Mouse (Mus musculus) lung, embryonic 14.5 days (tissue): Measurements from ENCODE around the gene Arsb. TPM values are rescaled to one million over a fixed set of nuclear protein-coding genes. Genes with fewer than 3 reads are reported as not detected.

Source experiments
- ATAC-seq: fragments of 200-750 bp; cut with Nextera tagmentation; 2 replicates; pipeline ENCODE4 v1.8.0; 2017; ENCODE audit warnings: mild to moderate bottlenecking, moderate TSS enrichment, moderate library complexity; ENCODE audit not compliant: insufficient read depth
- DNase-seq: peaks from one replicate; pipeline ENCODE4 v3.0.0-alpha.2; 2015
- H3K27ac ChIP-seq: fragments of 300-500 bp; sonication (generic); 2 replicates; pipeline ENCODE4 v1.5.1; 2014; ENCODE audit warnings: low read depth, mild to moderate bottlenecking, moderate library complexity
- H3K27me3 ChIP-seq: fragments of 300-500 bp; sonication (generic); 2 replicates; pipeline ENCODE4 v1.6.1; 2014; ENCODE audit warnings: low read length, control low read depth; ENCODE audit not compliant: insufficient read depth
- H3K36me3 ChIP-seq: fragments of 300-500 bp; sonication (generic); 2 replicates; pipeline ENCODE4 v1.6.1; 2014; ENCODE audit warnings: control low read depth; ENCODE audit not compliant: insufficient read depth
- H3K4me1 ChIP-seq: fragments of 300-500 bp; sonication (generic); 2 replicates; pipeline ENCODE4 v1.6.1; 2014; ENCODE audit warnings: antibody characterized with exemption, control low read depth; ENCODE audit not compliant: insufficient read depth
- H3K4me2 ChIP-seq: fragments of 300-500 bp; sonication (generic); 2 replicates; pipeline ENCODE4 v1.6.1; 2014; ENCODE audit warnings: mild to moderate bottlenecking
- H3K4me3 ChIP-seq: fragments of 300-500 bp; sonication (generic); 2 replicates; pipeline ENCODE4 v1.5.1; 2014; ENCODE audit warnings: low read depth, low read length
- H3K9ac ChIP-seq: fragments of 300-500 bp; sonication (generic); 2 replicates; pipeline ENCODE4 v1.6.1; 2014
- H3K9me3 ChIP-seq: fragments of 300-500 bp; sonication (generic); 2 replicates; pipeline ENCODE4 v1.6.1; 2016; ENCODE audit warnings: low read depth, low read length, control low read depth
- CTCF ChIP-seq: IDR thresholded peaks from 2 replicates; pipeline ENCODE4 v1.5.1; 2016; ENCODE audit warnings: antibody characterized with exemption, low read depth
- WGBS: fragments of 180-500 bp; shearing (Covaris S2); extraction: QIAGEN DNeasy Blood & Tissue Kit; methylation state at CpG from one replicate; pipeline ENCODE4 v1.1.7; 2014; 5-methylcytosine and 5-hydroxymethylcytosine counted together
- polyA plus RNA-seq: library from polyadenylated mRNA; unstranded; fragments of >200 nt; fragmentation: Nextera tagmentation; extraction: Ambion mirVana; gene quantifications from 2 replicates; pipeline ENCODE4 v1.2.1, GENCODE M21; 2014

Arsb gene
- polyA plus RNA-seq, 1 experiment from 2014 or later: 20.3 TPM

DNA sequence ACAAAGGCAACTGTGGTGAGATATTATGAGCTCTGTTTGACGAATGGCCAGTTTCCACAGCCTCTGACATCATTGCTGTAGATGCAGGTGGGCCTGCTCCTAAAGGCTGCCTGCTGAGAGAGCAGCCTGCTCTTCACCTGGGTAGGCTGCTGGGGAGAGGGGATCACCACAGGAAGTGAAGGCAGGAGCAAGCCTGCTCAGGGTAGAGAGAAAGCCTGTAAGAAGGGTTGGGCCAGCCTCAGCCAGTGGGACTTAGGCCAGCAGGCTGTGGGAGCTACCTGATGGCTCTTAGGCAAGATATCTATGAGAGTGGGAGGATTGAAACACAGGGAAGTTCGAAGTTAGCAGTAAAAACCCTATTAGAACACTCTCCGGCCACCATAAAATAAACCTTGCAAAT lies 117.5 kb downstream of the Arsb start:
- TF ChIP-seq CTCF: no peak
- Histone ChIP-seq H3K27me3 (no peaks in the 10 kb centered on the region), H3K4me1 (0 out of 2 replicates have a peak, but pooled peaks cover 5% of the 10 kb centered on the region), H3K36me3 (no peaks in the 10 kb centered on the region), H3K9ac (no peak overlapping the region), H3K4me3 (no peak overlapping the region), H3K9me3 (no peaks in the 10 kb centered on the region), H3K4me2 (no peak overlapping the region), H3K27ac (peak overlapping the region; percentile 18; the same call in 1 of the 2 replicates)
- no peak for DNase-seq
- 82% methylated on average over 3 of the region's 3 CpGs for WGBS
- ATAC-seq: no peak

DNA sequence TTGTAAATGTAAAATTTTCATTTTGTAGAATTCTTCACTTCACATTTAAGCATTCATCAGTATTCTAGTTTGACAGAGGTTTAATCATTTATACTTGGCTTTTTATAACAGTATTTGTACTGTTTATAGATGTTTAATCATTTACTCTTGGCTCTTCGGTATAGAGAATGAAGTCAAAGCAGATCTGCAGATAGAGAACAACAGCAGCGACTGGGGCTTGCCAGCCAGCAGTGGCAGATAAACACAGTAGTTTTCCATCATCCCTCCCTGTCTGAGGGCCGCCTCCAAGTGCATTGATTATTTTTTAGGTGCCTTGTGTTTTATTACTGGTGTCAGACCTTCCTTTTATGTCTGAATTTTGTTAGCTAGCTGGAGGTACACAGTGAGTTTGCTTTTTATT lies 118.6 kb downstream of the Arsb start:
- Histone ChIP-seq H3K4me1 (0 out of 2 replicates have a peak, but pooled peaks cover 5% of the 10 kb centered on the region), H3K4me2 (no peak overlapping the region), H3K9me3 (no peaks in the 10 kb centered on the region), H3K27ac (no peak overlapping the region), H3K4me3 (no peak overlapping the region), H3K27me3 (no peaks in the 10 kb centered on the region), H3K36me3 (no peaks in the 10 kb centered on the region), H3K9ac (no peak overlapping the region)
- 27% methylated on average over 3 of the region's 3 CpGs for WGBS
- ATAC-seq (no peak), DNase-seq (no peak)
- TF ChIP-seq CTCF: no peak

DNA sequence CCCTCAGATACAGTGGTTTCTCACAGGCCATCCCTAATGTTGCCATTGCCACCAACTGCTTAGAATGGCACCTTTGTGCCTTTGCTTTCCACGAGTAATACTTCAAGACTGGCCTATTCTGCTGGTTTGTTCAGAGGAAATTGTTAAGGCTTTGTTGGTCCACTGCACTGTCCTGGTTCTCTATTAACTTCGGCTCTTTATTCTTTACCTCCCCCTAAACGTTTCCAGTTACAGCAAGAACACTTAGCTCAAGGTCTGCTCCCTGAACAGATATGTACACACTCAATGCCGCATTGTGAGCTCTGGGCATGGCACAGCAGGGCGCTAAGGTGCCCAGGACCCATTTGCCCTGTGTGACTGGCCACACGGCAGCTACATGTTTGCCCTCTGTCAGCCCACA lies 119.8 kb downstream of the Arsb start:
- Histone ChIP-seq H3K4me3 (no peak overlapping the region), H3K27ac (no peak overlapping the region), H3K4me1 (0 out of 2 replicates have a peak, but pooled peaks cover 5% of the 10 kb centered on the region), H3K27me3 (no peaks in the 10 kb centered on the region), H3K9ac (no peak overlapping the region), H3K9me3 (no peaks in the 10 kb centered on the region), H3K4me2 (no peak overlapping the region), H3K36me3 (no peaks in the 10 kb centered on the region)
- DNase-seq (no peak), ATAC-seq (no peak)
- WGBS: 61% methylated on average over 6 of the region's 6 CpGs
- no peak for TF ChIP-seq CTCF

- no peak overlapping the region for H3K9ac ChIP-seq
- H3K4me2 ChIP-seq: no peak overlapping the region
- H3K36me3 ChIP-seq: no peaks in the 10 kb centered on the region
- ATAC-seq (no peak), DNase-seq (no peak)
- TF ChIP-seq CTCF: 0 out of 2 replicates have a peak, but pooled peaks have one; percentile 2
- WGBS: 84% methylated on average over 7 of the region's 7 CpGs
- H3K27me3 ChIP-seq: no peaks in the 10 kb centered on the region
- H3K4me3 ChIP-seq: no peak overlapping the region
- H3K4me1 ChIP-seq: 0 out of 2 replicates have a peak, but pooled peaks cover 1% of the 10 kb centered on the region
- no peak overlapping the region for H3K27ac ChIP-seq
- no peaks in the 10 kb centered on the region for H3K9me3 ChIP-seq
These were observed 120.7 kb downstream of the Arsb start for GRCm38 (mm10) chr13:93892101-93892500.

- no peak overlapping the region for H3K27ac ChIP-seq
- ATAC-seq: no peak
- TF ChIP-seq CTCF: no peak
These were observed 122.7 kb downstream of the Arsb start for GRCm38 (mm10) chr13:93894105-93894504.

DNA sequence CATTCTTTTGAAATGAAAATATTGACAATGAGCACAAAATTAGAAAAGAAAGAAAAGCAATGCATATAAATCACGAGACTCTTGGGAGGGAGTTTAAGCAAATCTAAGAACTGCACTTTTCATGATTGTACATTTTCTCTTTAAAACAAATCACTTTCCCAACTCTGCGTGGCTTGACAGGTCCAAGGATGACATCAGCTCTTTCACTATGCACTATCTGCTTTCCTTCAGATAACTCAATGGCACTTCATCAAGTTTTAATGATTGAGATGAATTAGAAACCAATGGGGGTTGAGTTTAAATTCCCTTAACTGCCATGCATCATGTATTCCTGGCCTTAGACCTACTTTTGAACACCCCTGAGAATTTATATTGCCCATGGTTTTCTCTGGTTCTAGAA lies 124.0 kb downstream of the Arsb start:
- TF ChIP-seq CTCF: no peak
- no peak for DNase-seq
- 43% methylated on average over 2 of the region's 2 CpGs for WGBS
- ATAC-seq: no peak
- Histone ChIP-seq H3K4me3 (no peak overlapping the region), H3K4me2 (no peak overlapping the region), H3K9ac (no peak overlapping the region), H3K36me3 (no peaks in the 10 kb centered on the region), H3K9me3 (no peaks in the 10 kb centered on the region), H3K4me1 (peaks cover 3% of the 10 kb centered on the region; the same call in 1 of the 2 replicates), H3K27me3 (no peaks in the 10 kb centered on the region), H3K27ac (no peak overlapping the region)

More at GRCm38 (mm10) chr13:93894105-93894504, 122.7 kb downstream of the Arsb start:
- DNase-seq: no peak
- no peaks in the 10 kb centered on the region for H3K4me1 ChIP-seq
- 48% methylated on average over 2 of the region's 2 CpGs for WGBS
- no peaks in the 10 kb centered on the region for H3K27me3 ChIP-seq
- no peaks in the 10 kb centered on the region for H3K9me3 ChIP-seq
- no peak overlapping the region for H3K4me3 ChIP-seq
- H3K9ac ChIP-seq: no peak overlapping the region
- no peaks in the 10 kb centered on the region for H3K36me3 ChIP-seq
- H3K4me2 ChIP-seq: no peak overlapping the region

- DNase-seq (peak; percentile 56), ATAC-seq (no peak; the same call in 1 of the 2 replicates)
- peak overlapping the region; percentile 31 for H3K4me2 ChIP-seq
- no peaks in the 10 kb centered on the region for H3K36me3 ChIP-seq
- H3K27me3 ChIP-seq: no peaks in the 10 kb centered on the region
- H3K9ac ChIP-seq: no peak overlapping the region
- H3K4me1 ChIP-seq: peaks cover 4% of the 10 kb centered on the region; the same call in 1 of the 2 replicates
- no peak overlapping the region for H3K4me3 ChIP-seq
- 21% methylated on average over 13 of the region's 13 CpGs for WGBS
- no peaks in the 10 kb centered on the region for H3K9me3 ChIP-seq
- TF ChIP-seq CTCF: no peak
- H3K27ac ChIP-seq: no peak overlapping the region
These were observed 126.8 kb downstream of the Arsb start for GRCm38 (mm10) chr13:93897943-93898826.
